ENCODE assay signal across 19 mouse cellular contexts in the genomic region with DNA sequence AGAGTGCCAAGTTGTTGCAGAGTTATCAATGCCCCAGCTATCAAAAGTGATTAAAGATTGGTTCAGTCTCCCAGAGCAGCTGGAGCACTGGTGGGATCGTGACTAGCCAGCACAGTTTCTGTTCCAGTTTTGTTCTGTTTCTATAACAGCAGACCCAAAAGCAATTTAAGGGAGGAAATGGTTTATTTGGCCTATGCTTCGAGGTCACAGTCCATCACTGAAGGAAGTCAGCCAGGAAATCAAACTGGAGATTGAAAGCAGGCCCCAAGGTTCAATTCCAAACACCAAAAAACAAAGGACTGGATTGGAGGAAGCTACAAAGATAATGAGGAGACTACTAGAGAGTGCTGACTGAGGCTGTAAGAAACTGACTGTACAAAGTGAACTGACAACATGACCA.
"Had no signal": no experiment of that assay in that cellular context is flagged by ENCODE, and none has a peak within 500 bp of the region (broad histone marks: within the 10 kb centered on the region; RNA-seq: fewer than 3 reads in every experiment).

No protein-coding gene starts in this region.

- H3K9ac ChIP-seq: liver, embryonic 12.5 days; liver, embryonic 15.5 days; midbrain, embryonic 12.5 days; midbrain, embryonic 15.5 days; neural tube, embryonic 12.5 days; neural tube, embryonic 15.5 days had no signal

- DNase-seq: layer of hippocampus, adult 9-11 months; lung, adult 18-20 months; right cerebral cortex, adult 18-20 months; right cerebral cortex, postnatal 14 days; right cerebral cortex, postnatal 4 days; thymus, adult 2 months; thymus, postnatal 14 days; thymus, postnatal 4 days had no signal

- H3K4me3 ChIP-seq: layer of hippocampus, adult 2 months; liver, embryonic 12.5 days; liver, embryonic 15.5 days; midbrain, embryonic 12.5 days; midbrain, embryonic 15.5 days; neural tube, embryonic 12.5 days; neural tube, embryonic 15.5 days had no signal

- H3K4me1 ChIP-seq: liver, embryonic 12.5 days; liver, embryonic 15.5 days; midbrain, embryonic 12.5 days; midbrain, embryonic 15.5 days; neural tube, embryonic 12.5 days; neural tube, embryonic 15.5 days had no signal

- H3K27ac ChIP-seq: kidney, postnatal 0 days; layer of hippocampus, adult 2 months; liver, embryonic 12.5 days; liver, embryonic 15.5 days; macrophage; midbrain, embryonic 12.5 days; midbrain, embryonic 15.5 days; neural tube, embryonic 12.5 days; neural tube, embryonic 15.5 days; stomach, postnatal 0 days had no signal

- H3K27me3 ChIP-seq: liver, embryonic 12.5 days; liver, embryonic 15.5 days; midbrain, embryonic 12.5 days; midbrain, embryonic 15.5 days; neural tube, embryonic 12.5 days; neural tube, embryonic 15.5 days had no signal

- H3K9me3 ChIP-seq: liver, embryonic 15.5 days; midbrain, embryonic 12.5 days; midbrain, embryonic 15.5 days; neural tube, embryonic 12.5 days; neural tube, embryonic 15.5 days had no signal

- ATAC-seq: intestine, embryonic 16.5 days; liver, embryonic 12.5 days; midbrain, embryonic 15.5 days had no signal

- H3K4me2 ChIP-seq: liver, embryonic 12.5 days; liver, embryonic 15.5 days; midbrain, embryonic 12.5 days; midbrain, embryonic 15.5 days; neural tube, embryonic 12.5 days; neural tube, embryonic 15.5 days had no signal

- H3K36me3 ChIP-seq: liver, embryonic 12.5 days; liver, embryonic 15.5 days; midbrain, embryonic 12.5 days; midbrain, embryonic 15.5 days; neural tube, embryonic 12.5 days; neural tube, embryonic 15.5 days had no signal
